Mouse (Mus musculus) frontal cortex, adult (tissue): ENCODE data around the gene Ear2.
"Not testable (repeated sequence)": the region's sequence is repeated elsewhere in the genome, so short reads cannot be mapped to it uniquely, and the experiment has no call there.

ENCODE experiments used
- ATAC-seq: cut with Nextera tagmentation; 2 replicates; pipeline ENCODE4 v1.9.2; 2017; ENCODE audit warnings: mild to moderate bottlenecking, moderate library complexity, mixed read lengths; ENCODE audit not compliant: low TSS enrichment

Gene Ear2

DNA sequence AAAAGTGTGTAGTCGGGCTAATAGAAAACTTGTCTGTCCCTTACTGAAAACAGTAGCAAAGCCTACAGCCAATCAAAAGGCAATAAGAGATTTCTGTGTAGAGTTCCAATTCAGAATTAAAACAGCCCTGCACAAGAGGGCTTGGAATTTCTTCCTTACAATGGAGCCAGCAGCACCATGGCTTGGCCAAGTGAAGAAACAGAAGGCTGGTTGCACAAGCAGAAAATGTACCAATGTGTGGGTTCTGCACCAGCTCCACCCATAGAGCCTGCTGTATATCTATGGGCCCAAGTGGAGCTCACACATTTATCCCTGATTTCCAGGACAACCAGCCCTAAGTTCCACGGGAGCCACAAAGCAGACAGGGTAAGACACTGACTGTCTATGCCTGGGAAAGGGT is at the start of gene Ear2:
Gene Ear2 (plus strand): TSS at position 301 of the 400 bp plus-strand sequence.
- ATAC-seq = not testable (repeated sequence)

DNA sequence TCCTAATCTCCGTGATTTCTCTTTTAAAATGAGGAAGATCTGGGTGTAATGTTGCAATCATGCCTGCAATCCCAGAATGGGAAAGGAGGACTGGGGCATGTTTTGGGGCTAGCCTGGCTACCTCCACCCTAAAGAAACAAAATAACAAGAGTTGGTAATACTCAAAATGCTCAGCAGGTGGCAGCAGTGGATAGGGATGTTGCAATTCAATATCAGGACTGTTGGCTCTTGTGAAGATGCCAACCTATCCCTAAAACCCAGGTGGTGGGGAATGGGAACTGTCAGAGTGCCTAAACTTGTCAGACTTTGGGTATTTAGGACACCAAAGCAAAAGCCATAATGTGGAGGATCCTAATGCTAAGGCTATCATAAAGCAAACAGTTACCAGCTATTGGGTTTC is 34.6 kb upstream of the Ear2 start:
- peak; percentile 74 for ATAC-seq

DNA sequence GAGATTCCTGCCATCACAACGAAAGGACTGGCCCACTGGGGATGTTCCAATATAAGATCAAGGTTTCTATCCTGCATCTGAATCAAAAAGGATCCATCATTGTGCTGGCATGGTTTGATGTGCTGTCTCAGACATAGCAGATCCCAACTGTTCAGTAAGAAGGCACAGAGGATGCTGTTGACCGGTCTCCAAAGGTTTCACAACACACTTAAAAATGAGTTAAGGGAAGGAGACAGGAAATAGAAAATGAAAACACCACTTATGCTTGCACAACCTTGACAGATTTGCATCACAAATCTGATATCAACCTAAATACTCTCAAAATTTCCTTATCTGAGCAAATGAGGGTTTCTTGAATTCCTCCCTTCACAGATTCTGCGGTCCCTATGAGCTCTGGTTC is 31.9 kb upstream of the Ear2 start:
- ATAC-seq = not testable (repeated sequence)

DNA sequence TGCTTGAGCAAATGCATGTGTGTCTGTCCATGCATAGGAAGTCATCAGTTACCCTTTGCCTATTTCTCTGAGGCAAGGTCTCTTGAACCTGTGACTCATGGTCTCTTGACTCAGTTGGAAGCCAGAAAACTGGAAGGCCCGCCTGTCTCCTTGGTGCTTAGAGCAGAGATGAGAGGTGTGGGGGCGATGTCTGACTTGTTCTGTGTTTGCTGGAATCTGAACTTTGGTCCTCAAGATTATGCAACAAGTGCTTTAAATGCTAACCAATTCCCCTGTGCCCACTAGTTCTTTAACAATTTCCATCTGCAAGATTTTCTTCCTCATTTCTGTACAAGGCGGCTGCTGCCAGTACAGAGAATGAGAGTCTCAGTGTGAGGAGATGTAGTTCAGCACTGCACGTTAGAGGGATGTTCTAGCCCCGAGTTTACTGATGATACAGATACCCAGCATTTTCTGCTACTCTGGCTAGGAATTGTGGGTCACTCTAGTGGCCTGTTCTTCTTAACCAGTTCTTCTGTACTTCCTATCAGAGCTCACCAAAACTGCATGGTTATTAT is 24.6 kb upstream of the Ear2 start:
- not testable (repeated sequence) for ATAC-seq

DNA sequence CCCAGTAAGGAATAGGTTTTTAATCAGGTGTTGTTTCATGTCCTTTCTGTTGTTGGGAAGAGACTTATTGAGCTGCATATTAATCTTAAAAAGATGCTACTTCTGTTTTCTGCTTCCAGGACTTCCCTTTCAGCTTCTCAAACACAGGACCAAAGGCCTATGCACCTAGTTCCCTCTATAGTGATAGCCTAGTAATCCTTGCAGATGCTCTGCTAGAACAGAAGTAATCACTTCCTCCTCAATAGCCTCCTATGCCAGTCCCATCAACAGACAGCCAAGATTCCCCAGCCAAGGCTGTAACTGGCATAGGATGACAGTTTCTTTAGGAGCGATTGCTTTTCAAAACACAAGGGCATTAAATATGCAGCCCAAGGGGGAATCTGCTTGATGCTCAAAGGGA is 15.9 kb upstream of the Ear2 start:
- ATAC-seq = not testable (repeated sequence)

DNA sequence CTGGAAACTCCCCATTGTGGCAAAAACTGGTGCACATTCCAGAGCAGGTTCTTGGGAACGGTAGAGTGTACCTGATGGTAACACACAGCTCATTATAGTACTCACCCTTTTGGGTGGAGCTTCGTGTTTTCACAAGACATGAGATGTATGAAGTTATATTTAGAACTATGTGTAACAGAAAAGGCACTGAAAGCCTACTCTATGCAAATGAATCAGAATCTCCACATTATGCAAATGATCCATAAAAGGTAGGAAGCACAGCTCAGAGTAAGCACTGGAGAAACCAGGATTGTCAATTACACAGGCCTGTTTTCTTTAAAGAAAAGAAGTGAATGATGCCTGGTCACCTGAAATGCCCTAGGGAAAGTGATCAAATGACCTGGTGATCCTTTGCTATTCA is 14.9 kb upstream of the Ear2 start:
- ATAC-seq = peak; percentile 92

DNA sequence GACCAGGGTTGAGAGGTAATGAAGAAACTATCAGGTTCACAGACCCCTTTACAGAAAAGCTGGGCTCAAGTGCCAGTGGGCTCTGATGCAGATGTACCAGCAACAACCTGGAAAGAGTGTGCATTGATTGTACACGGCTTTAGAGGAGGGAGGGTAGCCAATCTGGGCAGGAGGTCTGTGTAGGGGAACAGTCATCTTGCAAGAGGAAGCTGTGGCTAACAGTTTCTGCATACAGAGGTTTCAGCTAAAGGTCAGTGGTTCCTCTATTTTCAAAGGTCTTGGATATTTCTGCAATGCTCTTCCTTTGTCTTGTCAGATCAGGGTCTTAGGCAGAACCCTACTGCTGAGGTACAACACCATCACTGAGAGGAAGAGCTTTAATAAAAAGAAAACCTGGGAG is 10.9 kb upstream of the Ear2 start:
- not testable (repeated sequence) for ATAC-seq

DNA sequence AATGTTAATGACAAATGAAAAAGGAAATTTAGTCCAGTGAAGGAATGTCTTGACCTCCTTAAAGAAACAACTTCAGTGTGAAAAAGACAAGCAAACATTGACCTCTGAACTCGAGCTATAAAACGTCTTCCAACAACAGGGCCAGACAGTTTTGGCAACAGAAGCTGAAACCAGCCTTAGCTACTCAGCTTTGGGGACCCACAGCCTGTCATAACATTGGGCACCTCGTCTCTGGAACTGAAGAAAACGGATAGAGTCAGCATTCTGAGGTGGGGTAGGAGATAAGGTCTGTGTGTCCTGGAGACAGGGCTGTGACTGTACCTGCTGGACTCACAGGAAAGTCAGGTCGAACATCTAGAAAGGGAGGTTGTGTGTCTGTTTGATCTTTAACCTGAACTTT is 8.0 kb upstream of the Ear2 start:
- ATAC-seq = not testable (repeated sequence)

DNA sequence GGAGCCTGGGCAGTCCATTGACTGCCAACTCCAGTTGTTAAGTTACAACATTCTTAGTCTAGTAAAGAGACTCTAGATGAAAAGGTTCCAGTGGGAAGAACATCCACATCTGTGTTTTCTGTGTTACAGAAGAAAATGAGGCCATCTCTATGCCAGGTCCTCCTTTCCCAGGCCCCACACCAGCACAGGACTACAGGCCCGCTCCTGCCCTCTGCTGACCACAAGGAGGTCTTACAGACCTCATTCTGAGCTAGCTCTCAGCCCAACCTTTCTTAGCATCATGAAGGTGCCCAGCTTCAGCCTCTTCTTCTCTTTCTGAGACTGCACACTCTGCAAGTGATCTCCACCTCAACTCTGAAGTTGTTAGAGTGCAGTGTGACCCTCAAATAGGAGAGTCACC is 2.4 kb upstream of the Ear2 start:
- peak; percentile 52; the same call in 1 of the 2 replicates for ATAC-seq

DNA sequence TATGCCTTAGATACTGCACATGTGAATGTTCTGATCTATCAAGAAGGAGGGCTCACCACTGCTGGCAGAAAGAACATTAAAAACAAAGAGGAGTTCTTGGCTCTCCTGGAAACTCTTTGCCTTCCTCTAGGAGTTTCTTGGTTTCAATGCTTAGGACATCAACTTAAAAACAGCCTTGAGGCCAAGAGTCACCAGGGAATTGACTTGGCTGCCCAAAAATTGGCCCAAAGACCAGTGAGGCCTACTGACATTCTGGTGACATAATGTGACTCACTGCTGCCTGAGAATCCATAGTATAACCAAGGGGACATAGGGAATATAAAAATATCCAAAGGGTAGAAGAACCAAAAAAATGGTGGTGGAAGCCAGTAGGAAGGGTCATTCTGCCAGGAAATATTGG is 8.5 kb downstream of the Ear2 start:
- no peak for ATAC-seq

DNA sequence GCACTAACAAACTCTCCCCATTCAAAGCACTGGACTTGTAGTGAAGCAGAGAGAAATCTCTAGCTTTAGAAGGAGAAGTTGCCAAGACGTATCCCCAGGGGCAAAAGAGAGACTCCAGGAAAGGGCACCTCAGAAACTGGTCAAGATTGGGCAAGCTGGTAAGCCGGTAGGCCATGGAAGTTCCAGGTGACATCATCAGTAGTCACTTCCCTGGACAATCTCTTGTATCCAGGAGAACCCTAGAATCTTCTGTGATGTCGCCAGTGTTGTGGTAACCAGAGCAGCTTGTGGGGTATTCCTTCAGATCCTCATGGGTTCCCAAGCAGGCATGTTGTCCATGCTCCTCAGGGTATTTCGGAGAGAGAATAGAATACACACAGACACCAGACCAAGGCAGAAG is 21.1 kb downstream of the Ear2 start, which contains the start of gene Gm3327:
Gene Gm3327 (plus strand): TSS at position 301 of the 400 bp plus-strand sequence.
- ATAC-seq = not testable (repeated sequence)
